Mouse (Mus musculus): ENCODE data around the gene Wnk4. TPM values are rescaled to one million over a fixed set of nuclear protein-coding genes. Genes with fewer than 3 reads are reported as not detected.

The Wnk4 gene
- polyA plus RNA-seq, 1 experiment from 2014 or later, result 21.9 TPM

DNA sequence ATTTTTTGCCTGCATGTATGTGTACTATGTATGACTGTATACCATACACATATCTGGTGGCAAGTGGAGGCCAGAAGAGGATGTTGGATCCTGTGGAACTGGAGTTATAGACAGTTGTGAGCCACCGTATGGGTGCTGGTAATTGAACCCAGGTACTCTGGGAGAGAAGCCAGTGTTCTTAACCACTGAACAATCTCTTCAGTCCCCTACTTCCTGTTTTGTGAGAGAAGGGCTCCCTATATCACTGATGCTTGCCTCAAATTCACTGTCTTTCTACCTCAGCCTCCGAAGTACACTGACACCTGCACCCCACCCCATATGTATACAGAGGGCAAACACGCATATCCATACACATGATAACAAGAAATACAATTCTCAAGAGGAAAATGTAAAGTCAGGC is 50.7 kb downstream of the Wnk4 start:
- no peaks in the 10 kb centered on the region for H3K4me1 ChIP-seq (ENCODE audit: control insufficient read depth, insufficient read depth, low read length)
- no peaks in the 10 kb centered on the region for H3K9me3 ChIP-seq (ENCODE audit: control insufficient read depth, low read depth, low read length)
- no peak overlapping the region for H3K27ac ChIP-seq (ENCODE audit: low read length)
- H3K4me2 ChIP-seq (replicated peaks; ENCODE audit: low read depth, low read length), result no peak overlapping the region
- ATAC-seq (ENCODE audit: insufficient number of reproducible peaks, insufficient read depth, low FRiP score, low read depth), result no peak
- H3K36me3 ChIP-seq (ENCODE audit: control insufficient read depth, insufficient read depth, low read length), result no peaks in the 10 kb centered on the region
- H3K4me3 ChIP-seq (ENCODE audit: low read depth, low read length), result no peak overlapping the region
- H3K9ac ChIP-seq (replicated peaks; ENCODE audit: low read depth, low read length), result no peak overlapping the region
- WGBS, result 86% methylated on average over 3 of the region's 3 CpGs
- H3K27me3 ChIP-seq (ENCODE audit: control insufficient read depth, insufficient read depth, low read length), result no peaks in the 10 kb centered on the region

DNA sequence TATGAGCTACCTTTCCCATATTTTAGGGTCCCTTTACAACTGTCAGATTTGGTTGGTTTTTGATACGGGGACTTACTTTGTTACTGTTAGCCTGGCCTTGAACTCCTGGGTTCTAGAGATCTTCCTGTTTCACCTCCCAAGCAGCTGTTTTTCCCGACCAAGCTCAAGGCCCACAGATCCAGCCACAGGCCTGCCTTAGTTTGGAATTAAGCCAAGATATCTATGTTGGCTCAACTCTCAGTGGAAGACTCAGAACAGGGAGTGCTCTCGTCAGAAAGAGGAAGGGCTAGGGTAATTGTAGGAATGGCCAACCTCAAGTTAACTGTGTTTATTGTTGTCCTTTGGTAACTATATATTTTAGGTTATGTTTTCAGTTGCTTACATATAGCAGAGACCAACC is 51.8 kb downstream of the Wnk4 start:
- WGBS, result 62% methylated on average over 3 of the region's 3 CpGs
- Histone ChIP-seq H3K27me3 (ENCODE audit: control insufficient read depth, insufficient read depth, low read length) (no peaks in the 10 kb centered on the region), H3K4me1 (ENCODE audit: control insufficient read depth, insufficient read depth, low read length) (peaks cover 4% of the 10 kb centered on the region), H3K4me3 (ENCODE audit: low read depth, low read length) (no peak overlapping the region), H3K9me3 (ENCODE audit: control insufficient read depth, low read depth, low read length) (no peaks in the 10 kb centered on the region), H3K27ac (ENCODE audit: low read length) (no peak overlapping the region), H3K9ac (replicated peaks; ENCODE audit: low read depth, low read length) (no peak overlapping the region), H3K36me3 (ENCODE audit: control insufficient read depth, insufficient read depth, low read length) (no peaks in the 10 kb centered on the region), H3K4me2 (replicated peaks; ENCODE audit: low read depth, low read length) (no peak overlapping the region)
- no peak for ATAC-seq (ENCODE audit: insufficient number of reproducible peaks, insufficient read depth, low FRiP score, low read depth)

DNA sequence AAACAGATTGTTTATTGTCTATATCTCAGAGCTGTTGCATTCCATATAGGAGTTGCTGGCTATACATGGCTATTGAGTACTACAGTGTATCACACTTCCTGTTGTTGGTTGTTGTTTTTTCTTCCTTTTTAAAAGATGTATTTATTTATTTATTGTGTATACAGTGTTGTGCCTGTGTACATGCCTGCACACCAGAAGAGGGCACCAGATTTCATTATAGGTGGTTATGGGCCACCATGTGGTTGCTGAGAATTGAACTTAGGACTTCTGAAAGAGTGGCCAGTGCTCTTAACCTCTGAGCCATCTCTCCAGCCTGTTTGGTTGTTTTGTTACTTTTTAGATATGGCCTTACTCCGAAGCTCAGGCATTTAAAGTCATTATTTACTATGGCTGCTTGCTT is 54.2 kb downstream of the Wnk4 start:
- WGBS, result 94% methylated on average over 1 of the region's 1 CpGs
- H3K27ac ChIP-seq (ENCODE audit: low read length), result no peak overlapping the region
- H3K4me1 ChIP-seq (ENCODE audit: control insufficient read depth, insufficient read depth, low read length), result peaks cover 6% of the 10 kb centered on the region
- ATAC-seq (ENCODE audit: insufficient number of reproducible peaks, insufficient read depth, low FRiP score, low read depth), result no peak
- no peak overlapping the region for H3K4me2 ChIP-seq (replicated peaks; ENCODE audit: low read depth, low read length)
- peaks cover 14% of the 10 kb centered on the region for H3K36me3 ChIP-seq (ENCODE audit: control insufficient read depth, insufficient read depth, low read length)
- H3K9ac ChIP-seq (replicated peaks; ENCODE audit: low read depth, low read length), result no peak overlapping the region
- no peaks in the 10 kb centered on the region for H3K27me3 ChIP-seq (ENCODE audit: control insufficient read depth, insufficient read depth, low read length)
- no peak overlapping the region for H3K4me3 ChIP-seq (ENCODE audit: low read depth, low read length)
- no peaks in the 10 kb centered on the region for H3K9me3 ChIP-seq (ENCODE audit: control insufficient read depth, low read depth, low read length)

DNA sequence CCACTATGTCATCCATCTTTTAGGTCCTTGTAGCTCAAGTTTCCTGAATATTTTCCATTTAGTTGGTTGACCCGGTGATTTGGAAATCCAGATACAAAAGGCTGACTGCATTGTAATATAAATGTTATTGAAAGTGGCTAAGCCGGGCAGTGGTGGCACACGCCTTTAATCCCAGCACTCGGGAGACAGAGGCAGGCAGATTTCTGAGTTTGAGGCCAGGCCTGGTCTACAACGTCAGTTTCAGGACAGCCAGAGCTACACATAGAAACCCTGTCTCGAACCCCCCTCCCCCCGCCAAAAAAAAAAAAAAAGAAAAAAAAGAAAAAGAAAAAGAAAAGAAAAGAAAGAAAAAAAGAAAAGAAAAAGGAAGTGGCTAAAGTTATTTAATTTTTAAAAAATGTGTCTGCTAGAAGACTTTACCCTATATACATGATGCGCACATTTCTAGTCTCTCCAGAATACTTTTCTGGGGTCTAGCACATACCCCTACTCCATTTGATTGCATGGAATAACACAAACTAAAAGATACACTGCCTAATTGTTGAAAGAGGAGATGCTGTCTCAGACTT is 54.8 kb downstream of the Wnk4 start:
- WGBS, result 84% methylated on average over 8 of the region's 8 CpGs
- Histone ChIP-seq H3K4me2 (replicated peaks; ENCODE audit: low read depth, low read length) (peak overlapping the region; percentile 91), H3K9me3 (ENCODE audit: control insufficient read depth, low read depth, low read length) (no peaks in the 10 kb centered on the region), H3K36me3 (ENCODE audit: control insufficient read depth, insufficient read depth, low read length) (peaks cover 20% of the 10 kb centered on the region), H3K9ac (replicated peaks; ENCODE audit: low read depth, low read length) (peak overlapping the region; percentile 72), H3K4me1 (ENCODE audit: control insufficient read depth, insufficient read depth, low read length) (peaks cover 6% of the 10 kb centered on the region), H3K27me3 (ENCODE audit: control insufficient read depth, insufficient read depth, low read length) (no peaks in the 10 kb centered on the region), H3K4me3 (ENCODE audit: low read depth, low read length) (peak overlapping the region; percentile 99), H3K27ac (ENCODE audit: low read length) (peak overlapping the region; percentile 76)
- no peak for ATAC-seq (ENCODE audit: insufficient number of reproducible peaks, insufficient read depth, low FRiP score, low read depth)

DNA sequence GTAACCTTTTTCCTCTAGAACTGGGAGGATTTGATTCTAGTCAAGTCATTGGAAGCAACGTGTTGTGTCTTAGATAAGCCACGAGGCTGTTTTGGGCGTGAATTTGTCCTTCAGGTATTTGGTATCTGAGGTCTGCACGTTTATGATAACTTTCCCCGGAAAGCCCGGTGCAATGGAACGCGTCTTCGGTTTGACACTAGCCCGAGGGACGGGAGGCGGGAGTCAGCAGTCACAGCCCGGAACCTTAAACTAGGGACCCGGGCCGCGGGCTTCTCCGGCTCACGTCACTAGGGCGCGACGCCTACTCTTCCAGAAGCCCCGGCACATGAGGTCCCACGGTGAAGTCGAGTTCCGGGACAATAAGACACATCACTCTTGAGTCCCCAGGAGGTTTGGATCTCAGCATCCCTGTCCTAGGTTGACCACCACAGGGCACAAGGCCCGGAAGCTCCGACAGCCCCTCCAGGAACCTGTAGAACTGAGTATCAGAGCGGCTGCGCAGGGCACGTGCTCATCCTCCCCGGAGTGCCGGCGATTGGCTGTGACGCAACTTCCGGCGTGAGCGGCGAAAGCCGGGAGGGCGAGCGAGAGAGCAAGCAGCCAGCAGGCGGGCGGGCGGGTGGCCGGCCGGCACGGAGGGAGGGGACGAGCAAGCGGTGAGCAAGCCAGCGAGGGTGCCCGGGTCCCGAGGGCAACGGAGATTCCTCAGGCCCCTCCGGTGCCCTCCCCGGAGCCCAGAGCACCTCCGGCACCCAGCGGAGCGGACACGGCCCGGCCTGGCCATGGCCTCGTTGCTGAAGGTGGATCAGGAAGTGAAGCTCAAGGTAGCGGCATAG is 55.5 kb downstream of the Wnk4 start, which contains the start of gene Psme3:
Psme3 (plus strand) TSS at position 549 of the 836 bp plus-strand sequence.
- Histone ChIP-seq H3K9me3 (ENCODE audit: control insufficient read depth, low read depth, low read length) (no peaks in the 10 kb centered on the region), H3K36me3 (ENCODE audit: control insufficient read depth, insufficient read depth, low read length) (peaks cover 27% of the 10 kb centered on the region), H3K27ac (ENCODE audit: low read length) (peak within 1 kb of the TSS; percentile 76), H3K4me2 (replicated peaks; ENCODE audit: low read depth, low read length) (peak within 1 kb of the TSS; percentile 91), H3K4me1 (ENCODE audit: control insufficient read depth, insufficient read depth, low read length) (peaks cover 6% of the 10 kb centered on the region), H3K4me3 (ENCODE audit: low read depth, low read length) (peak within 1 kb of the TSS; percentile 99), H3K9ac (replicated peaks; ENCODE audit: low read depth, low read length) (peak within 1 kb of the TSS; percentile 72), H3K27me3 (ENCODE audit: control insufficient read depth, insufficient read depth, low read length) (no peaks in the 10 kb centered on the region)
- peak; percentile 93 for ATAC-seq (ENCODE audit: insufficient number of reproducible peaks, insufficient read depth, low FRiP score, low read depth)
- under 1% methylated on average over 58 of the region's 62 CpGs for WGBS

DNA sequence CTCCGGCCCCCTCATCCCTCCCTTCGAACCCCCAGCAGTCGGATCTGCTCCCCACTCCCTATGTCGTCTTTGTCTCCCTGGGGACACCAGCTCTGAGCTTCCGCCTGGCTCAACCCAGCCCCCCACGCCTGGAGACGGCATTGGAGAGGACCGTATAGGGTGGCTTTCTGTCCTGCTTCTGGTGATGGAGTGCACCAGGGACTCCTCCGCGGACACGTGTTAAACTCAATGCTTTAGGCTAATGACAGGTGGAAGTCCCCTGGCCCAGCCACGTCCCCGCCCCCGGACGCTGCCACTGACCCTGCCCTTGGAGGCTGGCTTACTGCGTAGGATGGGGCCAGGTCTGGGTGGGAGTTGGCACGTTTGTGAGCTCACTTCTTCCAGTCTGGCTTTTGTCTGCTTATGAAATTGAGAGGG is 56.1 kb downstream of the Wnk4 start:
- H3K4me1 ChIP-seq (ENCODE audit: control insufficient read depth, insufficient read depth, low read length), result peaks cover 6% of the 10 kb centered on the region
- peaks cover 34% of the 10 kb centered on the region for H3K36me3 ChIP-seq (ENCODE audit: control insufficient read depth, insufficient read depth, low read length)
- H3K9me3 ChIP-seq (ENCODE audit: control insufficient read depth, low read depth, low read length), result no peaks in the 10 kb centered on the region
- peak; percentile 48; the same call in 1 of the 2 replicates for ATAC-seq (ENCODE audit: insufficient number of reproducible peaks, insufficient read depth, low FRiP score, low read depth)
- H3K27ac ChIP-seq (ENCODE audit: low read length), result peak overlapping the region; percentile 76
- no peaks in the 10 kb centered on the region for H3K27me3 ChIP-seq (ENCODE audit: control insufficient read depth, insufficient read depth, low read length)
- H3K9ac ChIP-seq (replicated peaks; ENCODE audit: low read depth, low read length), result peak overlapping the region; percentile 72
- H3K4me2 ChIP-seq (replicated peaks; ENCODE audit: low read depth, low read length), result peak overlapping the region; percentile 91
- peak overlapping the region; percentile 99 for H3K4me3 ChIP-seq (ENCODE audit: low read depth, low read length)
- WGBS, result under 1% methylated on average over 17 of the region's 17 CpGs

DNA sequence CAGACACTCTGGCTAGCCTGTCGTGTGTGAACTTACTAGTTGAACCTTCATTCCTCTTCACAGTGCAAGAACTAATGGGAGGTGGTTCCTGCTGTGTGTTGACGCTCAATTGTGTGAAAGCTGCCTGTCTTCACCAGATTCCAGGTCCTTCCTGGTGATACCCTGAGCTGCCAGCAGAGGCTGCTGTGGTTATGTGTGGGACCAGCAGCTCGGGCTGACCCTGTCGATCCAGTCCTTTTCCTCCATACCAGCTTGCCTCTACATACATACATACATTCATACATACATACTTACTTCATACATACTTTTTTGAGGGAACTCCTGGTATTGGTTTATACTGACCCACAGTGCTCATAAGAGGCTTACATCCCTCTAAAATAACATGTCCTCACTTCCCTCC is 63.2 kb downstream of the Wnk4 start:
- H3K4me1 ChIP-seq (ENCODE audit: control insufficient read depth, insufficient read depth, low read length), result no peaks in the 10 kb centered on the region
- ATAC-seq (ENCODE audit: insufficient number of reproducible peaks, insufficient read depth, low FRiP score, low read depth), result no peak
- 12% methylated on average over 4 of the region's 4 CpGs for WGBS

DNA sequence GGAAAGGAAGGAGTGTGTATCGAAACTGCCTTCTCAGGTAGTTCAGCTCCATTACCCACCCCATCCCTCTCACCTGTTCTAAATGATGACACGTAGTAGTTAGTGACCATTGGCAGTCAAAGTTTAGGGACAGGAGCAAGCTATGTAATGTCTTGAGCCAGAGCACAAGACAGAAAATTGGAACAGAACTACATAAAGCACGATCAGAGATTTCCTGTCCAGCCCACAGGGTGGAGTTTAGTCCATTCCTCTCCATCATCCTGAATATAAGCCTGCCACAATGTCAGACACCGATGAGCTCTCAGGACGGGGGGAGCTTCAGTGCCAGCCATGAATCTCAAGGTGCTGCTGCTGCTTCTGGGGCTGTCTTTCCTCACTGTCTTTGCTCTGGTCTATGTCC is 64.4 kb downstream of the Wnk4 start, which contains the start of gene Aoc2:
Aoc2 (plus strand) TSS at position 301 of the 400 bp plus-strand sequence.
- H3K9me3 ChIP-seq (ENCODE audit: control insufficient read depth, low read depth, low read length), result no peaks in the 10 kb centered on the region
- no peak for ATAC-seq (ENCODE audit: insufficient number of reproducible peaks, insufficient read depth, low FRiP score, low read depth)
- 0 out of 2 replicates have a peak, but pooled peaks cover 3% of the 10 kb centered on the region for H3K4me1 ChIP-seq (ENCODE audit: control insufficient read depth, insufficient read depth, low read length)
- no peak within 1 kb of the TSS for H3K27ac ChIP-seq (ENCODE audit: low read length)
- WGBS, result 88% methylated on average over 5 of the region's 5 CpGs
- peaks cover 54% of the 10 kb centered on the region for H3K36me3 ChIP-seq (ENCODE audit: control insufficient read depth, insufficient read depth, low read length)
- H3K27me3 ChIP-seq (ENCODE audit: control insufficient read depth, insufficient read depth, low read length), result no peaks in the 10 kb centered on the region
- H3K4me3 ChIP-seq (ENCODE audit: low read depth, low read length), result no peak within 1 kb of the TSS
- no peak within 1 kb of the TSS for H3K4me2 ChIP-seq (replicated peaks; ENCODE audit: low read depth, low read length)
- H3K9ac ChIP-seq (replicated peaks; ENCODE audit: low read depth, low read length), result no peak within 1 kb of the TSS

More for the DNA sequence above, 63.2 kb downstream of the Wnk4 start:
- no peak overlapping the region for H3K4me3 ChIP-seq (ENCODE audit: low read depth, low read length)
- H3K9ac ChIP-seq (replicated peaks; ENCODE audit: low read depth, low read length), result no peak overlapping the region
- H3K27me3 ChIP-seq (ENCODE audit: control insufficient read depth, insufficient read depth, low read length), result no peaks in the 10 kb centered on the region
- no peak overlapping the region for H3K4me2 ChIP-seq (replicated peaks; ENCODE audit: low read depth, low read length)
- H3K36me3 ChIP-seq (ENCODE audit: control insufficient read depth, insufficient read depth, low read length), result peaks cover 64% of the 10 kb centered on the region
- H3K27ac ChIP-seq (ENCODE audit: low read length), result no peak overlapping the region
- no peaks in the 10 kb centered on the region for H3K9me3 ChIP-seq (ENCODE audit: control insufficient read depth, low read depth, low read length)
